Mouse (Mus musculus): ENCODE data around the gene Yod1.

The Yod1 gene

DNA sequence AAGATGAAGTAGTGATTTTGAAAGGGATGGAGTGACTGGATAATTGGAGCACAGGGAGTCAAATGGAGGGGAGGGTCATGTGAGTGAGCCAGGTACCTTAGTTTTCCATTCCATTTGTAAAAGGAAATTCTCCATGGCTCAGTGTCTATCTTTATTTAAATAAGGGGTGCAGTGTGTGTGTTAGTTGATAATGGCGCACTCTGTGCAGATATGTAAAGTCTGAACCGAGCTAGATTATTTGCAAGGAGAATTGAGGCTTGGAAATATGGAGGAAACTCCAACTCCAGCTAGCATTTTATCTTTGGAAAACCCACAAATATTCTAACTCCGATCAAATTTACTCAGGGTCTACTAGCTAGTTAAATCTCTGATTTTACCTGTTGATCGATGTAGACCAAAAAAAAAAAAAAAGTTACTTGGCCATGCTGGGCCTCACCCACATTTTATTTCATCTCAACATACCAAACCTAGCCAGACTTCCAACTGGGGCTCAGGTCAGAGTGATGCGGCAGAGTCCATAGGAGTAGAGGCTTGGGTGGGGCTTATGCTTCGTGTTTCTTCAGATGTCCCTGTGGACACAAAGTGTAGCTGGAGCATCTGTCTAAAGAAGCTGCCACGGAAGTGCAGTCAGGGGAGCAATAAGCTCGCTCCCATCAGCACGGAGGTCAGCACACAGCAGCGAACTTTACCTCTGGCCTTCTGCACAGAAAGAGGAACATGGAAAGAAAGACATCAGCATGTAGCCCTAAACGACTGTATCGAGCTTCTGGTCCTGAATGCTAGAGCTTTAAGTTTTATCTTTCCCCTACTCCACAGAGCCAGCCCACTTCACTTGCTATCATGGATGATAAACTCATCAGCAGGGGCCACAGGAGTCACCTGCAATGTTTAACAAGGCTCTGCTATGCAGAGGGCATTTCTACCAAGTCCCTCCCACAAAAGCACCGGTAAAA, 15.9 kb downstream of the Yod1 start:
- in situ Hi-C loops (cut with MboI, MseI): no loop called here

GRCm38 (mm10) chr1:130733671-130734070, 16.5 kb downstream of the Yod1 start:
- in situ Hi-C loops (cut with MboI, MseI): no loop called here

- in situ Hi-C loops (cut with MboI, MseI): no loop called here
Measured at GRCm38 (mm10) chr1:130734452-130734851, 17.3 kb downstream of the Yod1 start.

GRCm38 (mm10) chr1:130734852-130735251, 17.7 kb downstream of the Yod1 start:
- in situ Hi-C loops (cut with MboI, MseI): no loop called here

GRCm38 (mm10) chr1:130737411-130737881, 20.3 kb downstream of the Yod1 start:
- in situ Hi-C loops (cut with MboI, MseI): no loop called here

GRCm38 (mm10) chr1:130737916-130738315, 20.8 kb downstream of the Yod1 start:
- in situ Hi-C loops (cut with MboI, MseI): no loop called here

DNA sequence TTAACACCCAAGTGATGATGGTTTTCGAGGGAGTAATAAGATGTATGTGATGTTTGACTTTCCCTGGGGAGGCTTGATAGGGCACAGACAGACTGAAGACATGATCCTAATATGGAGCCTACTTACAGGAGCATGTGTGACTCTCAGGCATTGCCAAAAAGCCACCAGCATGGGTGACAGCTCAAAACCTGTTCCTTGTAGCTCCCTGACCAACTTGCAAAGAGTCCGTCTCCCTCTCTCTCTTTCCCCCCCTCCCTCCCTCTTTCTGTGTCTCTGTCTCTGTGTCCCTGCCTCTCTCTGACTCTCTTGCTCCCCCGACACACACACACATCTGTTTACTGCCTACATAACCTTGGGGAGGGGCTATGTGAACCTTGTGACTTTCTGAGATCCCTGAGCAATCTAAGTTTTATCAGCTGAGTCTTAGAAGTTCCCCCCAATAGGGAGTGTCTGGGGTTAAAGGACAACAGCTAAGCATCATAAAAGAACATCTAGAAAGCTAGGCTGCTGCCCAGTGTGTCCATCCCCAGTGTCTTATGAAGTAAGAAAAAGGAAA, 21.5 kb downstream of the Yod1 start:
- in situ Hi-C loops (cut with MboI, MseI): no loop called here

GRCm38 (mm10) chr1:130739636-130740035, 22.5 kb downstream of the Yod1 start:
- in situ Hi-C loops (cut with MboI, MseI): no loop called here

GRCm38 (mm10) chr1:130740227-130740648, 23.1 kb downstream of the Yod1 start:
- in situ Hi-C loops (cut with MboI, MseI): no loop called here

- in situ Hi-C loops (cut with MboI, MseI): no loop called here
Measured at GRCm38 (mm10) chr1:130740781-130741720, 23.9 kb downstream of the Yod1 start.

GRCm38 (mm10) chr1:130742201-130742600, 25.1 kb downstream of the Yod1 start:
- in situ Hi-C loops (cut with MboI, MseI): no loop called here

GRCm38 (mm10) chr1:130743775-130744174, 26.6 kb downstream of the Yod1 start:
- in situ Hi-C loops (cut with MboI, MseI): no loop called here

- in situ Hi-C loops (cut with MboI, MseI): no loop called here
Measured at GRCm38 (mm10) chr1:130744217-130744616, 27.1 kb downstream of the Yod1 start.

DNA sequence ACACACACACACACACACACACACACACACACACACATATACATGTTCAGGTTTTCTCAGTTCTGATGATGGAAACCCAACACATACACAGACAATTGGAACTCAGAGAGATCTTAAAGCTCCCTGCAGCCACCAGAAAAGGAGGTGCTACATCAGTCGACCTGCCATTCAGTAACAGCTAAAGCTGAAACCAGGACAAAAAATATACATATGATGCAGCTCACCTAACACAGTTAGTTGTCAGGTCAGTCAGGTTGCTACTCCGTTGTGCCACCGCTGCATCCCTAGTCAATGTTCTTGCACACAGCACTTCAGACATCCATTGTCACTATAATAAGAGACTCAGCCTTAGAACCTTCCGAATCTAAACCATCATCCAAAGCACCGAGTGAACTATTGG, 27.8 kb downstream of the Yod1 start:
- in situ Hi-C loops (cut with MboI, MseI): no loop called here

GRCm38 (mm10) chr1:130745591-130745990, 28.5 kb downstream of the Yod1 start:
- in situ Hi-C loops (cut with MboI, MseI): no loop called here

DNA sequence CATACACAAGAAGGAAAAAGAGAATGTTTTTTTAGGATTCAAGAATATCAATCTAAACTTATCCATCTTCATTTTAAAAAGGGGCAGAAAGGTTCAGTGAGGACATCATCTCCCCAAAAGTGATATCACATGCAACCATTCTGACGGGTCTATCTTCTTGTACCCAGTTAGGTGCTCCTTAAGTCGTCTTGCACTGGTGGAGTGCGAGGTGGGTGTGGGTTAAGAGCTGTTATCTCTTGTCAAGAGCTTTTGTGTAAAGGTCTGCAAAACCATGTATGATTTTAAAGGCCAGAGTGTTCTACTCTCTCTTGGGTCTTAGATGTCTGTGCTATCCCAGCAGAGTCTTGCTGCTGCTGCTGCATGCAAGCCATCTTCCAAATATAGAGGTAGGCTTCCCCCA, 29.7 kb downstream of the Yod1 start:
- in situ Hi-C loops (cut with MboI, MseI): no loop called here

DNA sequence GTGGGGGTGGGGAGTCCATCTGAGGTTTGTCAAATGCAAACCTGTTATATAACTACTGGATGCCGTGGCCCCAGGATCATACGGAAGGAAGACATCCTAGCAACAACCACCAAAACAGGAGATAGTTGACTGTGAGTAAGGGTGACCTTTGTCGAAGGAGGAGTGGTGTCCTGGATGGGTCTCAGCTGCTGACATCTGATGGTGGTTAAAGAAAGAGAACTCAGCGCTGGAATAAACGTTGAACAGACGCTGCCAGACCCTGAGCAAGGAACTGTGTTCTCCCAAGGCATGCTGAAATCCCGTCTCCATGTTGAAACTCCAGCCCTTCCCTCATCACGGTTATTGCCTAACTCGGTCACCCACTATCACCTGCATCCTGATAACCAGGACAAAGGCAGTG, 42.6 kb downstream of the Yod1 start:
- in situ Hi-C loops (cut with MboI, MseI): no loop called here

DNA sequence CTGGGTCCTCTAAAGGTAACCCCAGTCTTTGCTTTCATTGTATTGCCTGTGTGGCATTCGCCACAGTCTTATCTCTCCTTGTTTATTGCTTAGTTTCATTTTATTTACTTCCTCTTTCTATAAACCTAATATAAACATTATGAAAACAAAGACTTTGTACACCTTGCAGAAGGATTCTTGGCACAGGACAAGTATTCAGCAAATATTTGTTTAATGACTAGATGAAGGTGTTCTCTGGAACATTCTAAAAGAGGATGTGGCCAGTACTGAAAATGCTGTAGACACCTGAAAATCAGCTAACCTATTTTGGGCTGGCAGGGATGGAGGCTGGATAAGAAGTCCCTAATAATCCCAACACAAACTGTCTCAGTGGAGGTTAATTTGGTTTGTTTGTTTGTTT, 44.5 kb downstream of the Yod1 start:
- in situ Hi-C loops (cut with MboI, MseI): no loop called here

GRCm38 (mm10) chr1:130762045-130762760, 45.1 kb downstream of the Yod1 start:
- in situ Hi-C loops (cut with MboI, MseI): no loop called here

DNA sequence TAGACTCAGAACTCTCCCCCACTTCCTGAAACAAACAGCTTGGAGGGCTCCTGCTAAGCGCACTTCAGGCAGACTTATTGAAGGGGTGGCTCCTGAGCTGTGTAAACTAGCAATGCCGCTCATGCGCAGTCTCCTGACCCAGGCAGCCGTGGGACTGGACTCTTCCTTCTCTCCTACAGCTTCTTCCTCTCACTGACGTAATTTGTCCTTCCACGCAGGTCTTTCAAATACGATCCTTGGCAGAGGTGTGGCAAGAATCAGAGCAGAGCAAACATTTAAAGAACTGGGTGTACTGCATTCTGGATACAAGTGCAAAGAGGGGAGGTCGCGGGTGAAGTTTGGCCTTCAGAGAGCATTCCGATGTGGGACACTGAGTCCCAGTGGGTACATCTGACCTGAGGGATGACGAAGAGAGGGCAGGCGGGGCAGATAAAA, 46.9 kb downstream of the Yod1 start:
- in situ Hi-C loops (cut with MboI, MseI): no loop called here

GRCm38 (mm10) chr1:130767066-130767465, 49.9 kb downstream of the Yod1 start:
- in situ Hi-C loops (cut with MboI, MseI): no loop called here
